Comparison of ENCODE assay signal across 8 mouse cellular contexts in genomic region chr7:39487159-39487853, GRCm38 (mm10). TPM values are rescaled to one million over a fixed set of nuclear protein-coding genes. Genes with fewer than 3 reads are reported as not detected.
DNase-seq lines count a peak whose midpoint lies in the region; ATAC-seq and TF ChIP-seq lines count a peak whose summit lies in the region.

No protein-coding gene starts in this region.

- H3K36me3 ChIP-seq in hindbrain, embryonic 11.5 days (ENCODE audit: control insufficient read depth, insufficient read depth, low read length): no peaks in the 10 kb centered on the region
- no peaks in the 10 kb centered on the region for H3K36me3 ChIP-seq in liver, embryonic 13.5 days

- no peak overlapping the region for H3K27ac ChIP-seq in cortical plate, adult 2 months (ENCODE audit: insufficient read depth, low read length)
- H3K27ac ChIP-seq in hindbrain, embryonic 11.5 days (ENCODE audit: low read depth, low read length): no peak overlapping the region
- H3K27ac ChIP-seq in liver, embryonic 13.5 days: no peak overlapping the region

- DNase-seq in right cerebral cortex, adult 18-20 months: peak; percentile 3
- DNase-seq in right cerebral cortex, postnatal 36 days (ENCODE audit: low spot score in 2 of 2): no peak
- DNase-seq in hindbrain, embryonic 11.5 days (ENCODE audit: low spot score): peak; percentile 50
- no peak for DNase-seq in liver, embryonic 13.5 days
- no peak for DNase-seq in urinary bladder, postnatal 14 days (ENCODE audit: low spot score)

- no peaks in the 10 kb centered on the region for H3K27me3 ChIP-seq in hindbrain, embryonic 11.5 days (ENCODE audit: control insufficient read depth, insufficient read depth, low read length)
- no peaks in the 10 kb centered on the region for H3K27me3 ChIP-seq in liver, embryonic 13.5 days

- no peaks in the 10 kb centered on the region for H3K9me3 ChIP-seq in hindbrain, embryonic 11.5 days (ENCODE audit: control insufficient read depth, low read length)
- no peaks in the 10 kb centered on the region for H3K9me3 ChIP-seq in liver, embryonic 13.5 days (replicated peaks)

- peak overlapping the region; percentile 48 for H3K4me3 ChIP-seq in cortical plate, adult 2 months (ENCODE audit: insufficient read depth, low read length)
- H3K4me3 ChIP-seq in hindbrain, embryonic 11.5 days (ENCODE audit: low read depth, low read length): peak overlapping the region; percentile 46
- peak overlapping the region; percentile 33 for H3K4me3 ChIP-seq in liver, embryonic 13.5 days (replicated peaks)

- peak; percentile 81 for ATAC-seq in hindbrain, embryonic 11.5 days (ENCODE audit: low FRiP score)
- ATAC-seq in liver, embryonic 13.5 days (ENCODE audit: low read depth): no peak
- 0 out of 2 replicates have a peak, but pooled peaks have one; percentile 13 for ATAC-seq in neutrophil, adult 5-6 weeks (ENCODE audit: extremely low read depth, insufficient number of reproducible peaks, low FRiP score, poor library complexity, severe bottlenecking)
- ATAC-seq in CD4-positive, CD25-positive, alpha-beta regulatory T cell, adult 4 months: no peak

- peak overlapping the region; percentile 67 for H3K9ac ChIP-seq in hindbrain, embryonic 11.5 days (ENCODE audit: low read depth, low read length)
- H3K9ac ChIP-seq in liver, embryonic 13.5 days: no peak overlapping the region

- no peak for TF ChIP-seq POLR2A in cortical plate, adult 2 months (IDR thresholded peaks at IDR 0.05; ENCODE audit: extremely low read depth, insufficient read depth, low read length)

- peak overlapping the region; percentile 61 for H3K4me2 ChIP-seq in hindbrain, embryonic 11.5 days (replicated peaks; ENCODE audit: low read depth, low read length)
- H3K4me2 ChIP-seq in liver, embryonic 13.5 days: peak overlapping the region; percentile 58

- TF ChIP-seq CTCF in cortical plate, adult 2 months (IDR thresholded peaks at IDR 0.05; ENCODE audit: extremely low read depth, insufficient read depth, low read length): no peak

- H3K4me1 ChIP-seq in cortical plate, adult 2 months (ENCODE audit: control insufficient read depth, insufficient read depth, low read length): no peaks in the 10 kb centered on the region
- no peaks in the 10 kb centered on the region for H3K4me1 ChIP-seq in hindbrain, embryonic 11.5 days (replicated peaks; ENCODE audit: control insufficient read depth, insufficient read depth, low read length)
- no peaks in the 10 kb centered on the region for H3K4me1 ChIP-seq in liver, embryonic 13.5 days (replicated peaks)

- WGBS in hindbrain, embryonic 11.5 days: 28% methylated on average over 22 of the region's 23 CpGs
- 13% methylated on average over 17 of the region's 23 CpGs for WGBS in liver, embryonic 13.5 days (ENCODE audit: insufficient replicate concordance)

RNA-seq across cellular contexts. Expression of gene Zfp619, which starts 30.3 kb away (rescaled TPM):
- polyA plus RNA-seq in cortical plate, adult 2 months (2012; rRNA removed): 2.0 and 2.1 TPM in 2 replicates
- 3.4 and 4.3 TPM in 2 replicates for polyA plus RNA-seq in hindbrain, embryonic 11.5 days (2014; fragmentation: Nextera tagmentation; extraction: Ambion mirVana)
- polyA plus RNA-seq in liver, embryonic 13.5 days (2015; fragmentation: Nextera tagmentation; extraction: Ambion mirVana): 0.18 and 0.23 TPM in 2 replicates
- 7.0 and 7.2 TPM in 2 replicates for total RNA-seq in neutrophil, adult 5-6 weeks (2017)
- polyA plus RNA-seq in CD4-positive, CD25-positive, alpha-beta regulatory T cell, adult 4 months (2017; shearing (Covaris generic)): 1 to 10 TPM in 1 of 2 experiments, under 1 TPM in 1; 0.92 to 1.0 TPM

Comparison
In these comparisons a context has a peak if more than half of its experiments do, and no peak if none do; other contexts are left out.
1. DNase-seq: peak in right cerebral cortex, adult 18-20 months (single experiment) and hindbrain, embryonic 11.5 days (single experiment); none in right cerebral cortex, postnatal 36 days (0 of 2), liver, embryonic 13.5 days (single experiment) and urinary bladder, postnatal 14 days (single experiment).
2. ATAC-seq: peak in hindbrain, embryonic 11.5 days (single experiment) and neutrophil, adult 5-6 weeks (single experiment); none in liver, embryonic 13.5 days (single experiment) and CD4-positive, CD25-positive, alpha-beta regulatory T cell, adult 4 months (single experiment).
3. Peak in every context shown above with its lines, with median percentiles within 50 percentile points of each other: H3K4me3 ChIP-seq.